Mouse (Mus musculus) layer of hippocampus, adult 8-10 months (tissue): ENCODE data around the gene Gm4881. TPM values are rescaled to one million over a fixed set of nuclear protein-coding genes. Genes with fewer than 3 reads are reported as not detected.

Source experiments
- microRNA-seq, 2 experiments: library from miRNA; unstranded; fragments of <30 nt; microRNA quantifications; one replicate each; pipeline ENCODE4 v1.2.0; 2022
- total RNA-seq, 4 experiments: library from RNA; stranded (reverse); gene quantifications; 2 replicates each; pipeline ENCODE4 v1.2.4; 2022

The Gm4881 gene
- total RNA-seq, 4 experiments from 2014 or later = not detected

Small RNA genes lying within 50 kb of the gene (microRNA-seq; reads per million reads assigned to microRNA genes)
- 8.6 to 13.1 reads per million in 2 experiments for gene Mir7046
- gene Mir7047 = 54.9 to 82.1 reads per million in 2 experiments

Other genes starting within 250 kb of the Gm4881 start
- not detected for gene BC049730, start 235.3 kb downstream of the Gm4881 start, total RNA-seq
- not detected for gene Gm4763, start 217.6 kb downstream of the Gm4881 start, total RNA-seq
- gene Cd177, start 184.2 kb downstream of the Gm4881 start, total RNA-seq = under 1 TPM in 1 of 4 experiments, not detected in 3; 0.10 TPM
- gene Ceacam10, start 167.3 kb downstream of the Gm4881 start, total RNA-seq = not detected
- not detected for gene Gm9844, start 82.3 kb downstream of the Gm4881 start, total RNA-seq
- not detected for gene Lypd4, start 74.6 kb downstream of the Gm4881 start, total RNA-seq
- gene Dmrtc2, start 74.4 kb downstream of the Gm4881 start, total RNA-seq = not detected
- 100 to 1,000 TPM; 518 to 648 (median 579) TPM for gene Rps19, start 60.1 kb downstream of the Gm4881 start, total RNA-seq
- under 1 TPM in 2 of 4 experiments, not detected in 2; 0.30 to 0.58 TPM for gene Cd79a, start 47.1 kb downstream of the Gm4881 start, total RNA-seq
- 100 to 1,000 TPM in 1 of 4 experiments, 10 to 100 TPM in 3; 94.8 to 111 (median 99.3) TPM for gene Arhgef1, start 41.6 kb downstream of the Gm4881 start, total RNA-seq
- gene Rabac1, start 28.3 kb upstream of the Gm4881 start, total RNA-seq = 100 to 1,000 TPM; 293 to 308 (median 300) TPM
- 1,000 to 10,000 TPM; 2,163 to 2,251 (median 2,216) TPM for gene Atp1a3, start 61.5 kb upstream of the Gm4881 start, total RNA-seq
- gene Grik5, start 127.9 kb upstream of the Gm4881 start, total RNA-seq = 100 to 1,000 TPM; 206 to 235 (median 220) TPM
- gene Zfp574, start 128.1 kb upstream of the Gm4881 start, total RNA-seq = 10 to 100 TPM; 28.0 to 31.0 (median 29.6) TPM
- 10 to 100 TPM in 3 of 4 experiments, 1 to 10 TPM in 1; 8.9 to 14.3 (median 11.7) TPM for gene Pou2f2, start 235.2 kb upstream of the Gm4881 start, total RNA-seq